Mouse (Mus musculus): ENCODE measurements around the gene Fbxw20.
"Not testable (repeated sequence)": the region's sequence is repeated elsewhere in the genome, so short reads cannot be mapped to it uniquely, and the experiment has no call there.

Fbxw20 gene

DNA sequence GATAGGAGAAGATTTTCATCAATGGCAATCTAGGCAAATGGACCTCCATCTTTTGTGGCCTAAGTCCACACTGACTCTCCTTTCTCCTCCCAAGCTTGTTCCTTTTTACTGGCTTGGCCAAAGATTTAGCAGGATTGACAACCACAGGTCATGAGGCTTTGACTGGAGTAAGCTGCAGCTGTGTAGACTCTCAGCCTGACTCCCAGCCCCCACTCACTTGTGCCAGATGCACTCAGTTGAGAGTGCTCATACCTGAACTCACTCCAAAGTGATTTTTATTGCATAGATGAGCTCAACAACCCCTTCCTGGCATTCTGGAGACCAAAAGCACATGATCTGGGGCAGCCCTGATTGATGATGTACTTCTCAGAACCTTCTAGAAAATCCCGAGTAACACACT is at the start of gene Fbxw20:
TSS of gene Fbxw20 (minus strand) at position 101 of the 400 bp plus-strand sequence.
- in situ Hi-C loops (cut with MboI, MseI), result no loop called here

DNA sequence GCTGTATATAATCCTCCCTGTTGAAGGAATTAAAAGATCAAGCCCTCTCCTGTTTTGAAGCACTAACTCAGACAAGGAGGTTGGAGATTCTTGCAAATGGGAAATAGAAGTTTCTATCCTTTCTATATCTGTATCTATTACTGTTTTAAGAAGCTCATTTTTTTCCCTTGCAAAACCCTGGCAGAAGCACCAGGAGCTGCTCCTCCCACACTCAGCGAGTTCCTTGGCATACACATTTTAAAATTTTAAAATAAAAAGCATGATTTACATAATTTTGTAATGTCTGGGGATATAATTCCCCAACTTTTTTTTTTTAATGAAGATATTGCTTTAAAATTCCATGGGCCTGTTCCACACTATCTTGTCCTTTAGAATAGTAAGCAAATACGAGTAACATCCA is 28.5 kb upstream of the Fbxw20 start:
- in situ Hi-C loops (cut with MboI, MseI), result no loop called here

DNA sequence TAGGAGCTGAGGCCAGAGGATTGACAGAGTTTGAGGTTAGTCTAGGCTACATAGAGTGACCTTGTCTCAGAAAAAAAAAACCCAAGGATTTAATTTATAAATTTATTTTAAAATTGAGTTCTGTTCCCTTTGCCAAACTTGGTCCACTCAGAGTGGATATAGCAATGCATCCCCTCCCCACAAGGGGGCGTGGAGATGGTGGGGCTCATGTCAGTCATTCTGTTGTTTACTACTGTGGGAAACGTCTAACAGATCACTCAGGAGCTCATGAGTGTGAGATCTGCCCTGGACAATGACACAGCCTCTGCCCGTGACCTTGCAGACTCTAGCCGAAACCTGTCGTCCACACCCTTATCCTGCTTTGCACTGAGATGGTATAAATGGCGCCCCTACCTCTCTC is 16.1 kb downstream of the Fbxw20 start:
- in situ Hi-C loops (cut with MboI, MseI), result no loop called here

- in situ Hi-C loops (cut with MboI, MseI), result not testable (repeated sequence)
These were observed 33.2 kb downstream of the Fbxw20 start for GRCm38 (mm10) chr9:109201347-109201746.

DNA sequence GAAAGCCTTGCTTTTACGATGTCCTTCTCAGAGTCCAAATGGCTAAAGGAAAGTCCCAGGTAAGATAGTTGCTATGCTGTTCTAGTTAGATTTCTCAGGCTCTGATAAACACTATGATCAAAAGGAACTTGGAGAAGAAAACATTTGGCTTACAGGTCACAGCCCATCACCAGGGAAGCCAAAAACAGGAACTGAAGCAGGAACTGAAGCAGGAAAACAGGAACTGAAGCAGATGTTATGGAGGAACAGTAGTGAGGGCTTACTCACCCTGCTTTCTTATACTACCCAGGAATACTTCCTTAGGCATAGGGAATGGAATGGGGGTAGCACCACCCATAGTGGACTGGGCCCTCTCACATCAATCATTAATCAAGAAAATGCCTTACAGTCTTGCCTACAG is 34.2 kb downstream of the Fbxw20 start:
- in situ Hi-C loops (cut with MboI, MseI), result no loop called here

DNA sequence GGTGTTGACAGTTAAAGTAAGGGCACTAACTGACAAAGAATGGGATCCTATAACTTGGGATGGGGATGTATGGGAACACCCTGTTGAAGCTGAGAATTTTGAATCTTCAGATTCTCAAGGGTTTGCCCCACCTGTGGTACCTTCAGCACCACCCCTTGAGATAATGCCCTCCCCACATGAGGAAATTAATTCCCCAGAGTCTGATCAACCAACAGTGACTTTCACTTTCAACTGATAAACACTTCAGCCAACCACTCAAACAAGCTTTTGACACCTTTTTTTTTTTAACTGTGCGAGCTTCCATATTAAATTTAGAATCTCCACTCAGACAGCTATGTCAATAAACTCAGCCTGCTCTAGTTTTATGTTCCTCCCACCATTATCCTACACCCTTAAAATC is 35.2 kb downstream of the Fbxw20 start:
- in situ Hi-C loops (cut with MboI, MseI), result no loop called here

DNA sequence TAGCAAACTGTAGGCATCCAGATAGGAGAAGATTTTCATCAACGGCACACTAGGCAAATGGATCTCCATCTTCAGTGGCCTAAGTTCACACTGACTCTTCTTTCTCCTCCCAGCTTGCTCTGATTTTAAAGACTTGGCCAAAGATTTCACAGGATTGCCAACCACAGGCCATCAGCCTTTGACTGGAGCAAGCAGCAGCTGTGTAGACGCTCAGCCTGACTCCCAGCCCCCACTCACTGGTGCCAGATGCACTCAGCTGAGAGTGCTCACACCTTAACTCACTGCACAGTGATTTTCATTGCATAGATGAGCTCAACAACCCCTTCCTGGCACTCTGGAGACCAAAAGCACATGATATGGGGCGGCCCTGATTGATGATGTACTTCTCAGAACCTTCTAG is 38.7 kb downstream of the Fbxw20 start, which contains the start of gene Fbxw13:
TSS of gene Fbxw13 (minus strand) at position 101 of the 400 bp plus-strand sequence.
- in situ Hi-C loops (cut with MboI, MseI), result not testable (repeated sequence)

- in situ Hi-C loops (cut with MboI, MseI), result no loop called here
These were observed 57.3 kb downstream of the Fbxw20 start for GRCm38 (mm10) chr9:109177208-109177607.

- in situ Hi-C loops (cut with MboI, MseI), result no loop called here
These were observed 58.3 kb downstream of the Fbxw20 start for GRCm38 (mm10) chr9:109176301-109176700.

Data from T-helper 1 cell (primary cell).